Mouse (Mus musculus) MEL-GATA-1-ER (cell line): ENCODE data around the gene Aspa.
"Not testable (repeated sequence)": the region's sequence is repeated elsewhere in the genome, so short reads cannot be mapped to it uniquely, and the experiment has no call there.

Experiments used
- DNase-seq: peaks from one replicate; pipeline ENCODE4 v3.0.0-alpha.2; 2012; ENCODE audit warnings: low read depth; ENCODE audit errors: extremely low read depth

Gene Aspa

GRCm38 (mm10) chr11:73329442-73329841 is at the start of gene Aspa, which contains the start of the genes Gm49340 and Spata22:
TSS of gene Aspa (minus strand) at chr11:73329596.
TSS of gene Gm49340 (plus strand) at chr11:73329741.
TSS of gene Spata22 (plus strand) at chr11:73329741.
- no peak for DNase-seq

GRCm38 (mm10) chr11:73370946-73371345 is 41.5 kb upstream of the Aspa start, which contains the start of gene Olfr376:
TSS of gene Olfr376 (plus strand) at chr11:73371246.
- DNase-seq: no peak

GRCm38 (mm10) chr11:73350483-73350882 is 21.1 kb upstream of the Aspa start, which contains the start of gene Olfr20:
TSS of gene Olfr20 (plus strand) at chr11:73350783.
- DNase-seq: no peak

- DNase-seq: no peak
These were observed 7.5 kb upstream of the Aspa start for GRCm38 (mm10) chr11:73336919-73337318.

GRCm38 (mm10) chr11:73333357-73333756 is 4.0 kb upstream of the Aspa start:
- DNase-seq: no peak

GRCm38 (mm10) chr11:73327361-73327760 is 2.0 kb downstream of the Aspa start:
- DNase-seq: no peak

- no peak for DNase-seq
These were observed 2.9 kb downstream of the Aspa start for GRCm38 (mm10) chr11:73326485-73326886.

- peak; percentile 38 for DNase-seq
These were observed 5.2 kb downstream of the Aspa start for GRCm38 (mm10) chr11:73323906-73324830.

- DNase-seq: peak; percentile 51
These were observed 8.3 kb downstream of the Aspa start for GRCm38 (mm10) chr11:73321064-73321463.

GRCm38 (mm10) chr11:73318581-73318980 is 10.8 kb downstream of the Aspa start:
- not testable (repeated sequence) for DNase-seq

- no peak for DNase-seq
These were observed 13.4 kb downstream of the Aspa start for GRCm38 (mm10) chr11:73315961-73316360.

- DNase-seq: no peak
These were observed 26.3 kb downstream of the Aspa start for GRCm38 (mm10) chr11:73303123-73303522.

- no peak for DNase-seq
These were observed 39.8 kb downstream of the Aspa start for GRCm38 (mm10) chr11:73289621-73290020.

GRCm38 (mm10) chr11:73284351-73284750 is 45.0 kb downstream of the Aspa start:
- DNase-seq: no peak

- DNase-seq: no peak
These were observed 45.5 kb downstream of the Aspa start for GRCm38 (mm10) chr11:73283926-73284325.

GRCm38 (mm10) chr11:73283369-73283768 is 46.0 kb downstream of the Aspa start:
- DNase-seq: no peak

GRCm38 (mm10) chr11:73281528-73282027 is 47.8 kb downstream of the Aspa start:
- DNase-seq: no peak

- DNase-seq: no peak
These were observed 48.7 kb downstream of the Aspa start for GRCm38 (mm10) chr11:73280710-73281109.

- DNase-seq: no peak
These were observed 54.6 kb downstream of the Aspa start for GRCm38 (mm10) chr11:73274821-73275220.

- no peak for DNase-seq
These were observed 62.1 kb downstream of the Aspa start, which contains the start of gene Trpv3 for GRCm38 (mm10) chr11:73267267-73267666. TSS of gene Trpv3 (plus strand) at chr11:73267388.

GRCm38 (mm10) chr11:73261385-73261784 is 68.0 kb downstream of the Aspa start:
- DNase-seq: no peak

GRCm38 (mm10) chr11:73260457-73260856 is 68.9 kb downstream of the Aspa start:
- DNase-seq: no peak
